Mouse (Mus musculus) T-cell, adult 2 months (primary cell): ENCODE data around the gene Ces1d.
"Not testable (repeated sequence)": the region's sequence is repeated elsewhere in the genome, so short reads cannot be mapped to it uniquely, and the experiment has no call there.

Source experiments
- DNase-seq: peaks from one replicate; pipeline ENCODE4 v3.0.0; 2022; ENCODE audit warnings: low spot score

Gene Ces1d

DNA sequence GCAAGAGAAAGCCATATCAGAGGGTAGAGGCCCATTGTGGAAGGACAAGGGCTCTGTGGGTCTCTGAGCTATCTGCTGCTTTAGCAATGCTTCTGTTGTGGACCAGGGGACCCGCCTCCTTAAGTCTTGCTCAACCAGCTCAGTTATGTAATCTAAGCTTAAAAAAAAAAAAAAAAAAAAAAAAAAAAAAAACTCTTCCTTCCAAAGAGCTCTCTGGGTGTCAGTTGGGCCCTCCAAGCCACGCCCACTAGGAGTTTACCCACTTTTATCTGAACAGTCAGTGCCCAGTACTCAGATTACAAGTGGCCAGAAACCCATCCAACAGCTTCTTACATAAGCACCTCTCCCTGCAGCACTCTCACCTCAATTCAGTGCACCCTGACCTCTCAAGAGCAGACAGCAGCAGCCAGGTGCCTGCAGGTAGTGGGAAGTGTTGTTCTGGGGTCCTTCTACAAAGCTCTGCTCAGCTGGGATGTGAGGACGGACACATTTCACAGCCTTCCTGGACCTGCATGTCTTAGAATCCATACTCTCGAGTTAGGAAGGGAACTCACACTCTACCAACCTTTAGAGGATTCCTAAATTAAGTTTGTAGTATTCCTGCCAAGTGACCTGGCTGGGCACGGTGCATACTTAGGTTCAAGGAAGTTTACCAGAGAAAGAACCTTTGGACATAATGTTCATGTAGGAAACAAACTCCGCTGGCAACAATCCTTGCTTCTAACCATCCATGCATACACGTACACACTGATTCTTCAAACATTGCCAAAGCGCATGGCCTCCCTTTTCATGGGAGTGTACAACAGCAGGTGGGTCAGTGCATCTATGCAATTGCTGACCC lies at the start of gene Ces1d:
Gene Ces1d (minus strand): TSS at position 154 of the 841 bp plus-strand sequence.
- no peak for DNase-seq

DNA sequence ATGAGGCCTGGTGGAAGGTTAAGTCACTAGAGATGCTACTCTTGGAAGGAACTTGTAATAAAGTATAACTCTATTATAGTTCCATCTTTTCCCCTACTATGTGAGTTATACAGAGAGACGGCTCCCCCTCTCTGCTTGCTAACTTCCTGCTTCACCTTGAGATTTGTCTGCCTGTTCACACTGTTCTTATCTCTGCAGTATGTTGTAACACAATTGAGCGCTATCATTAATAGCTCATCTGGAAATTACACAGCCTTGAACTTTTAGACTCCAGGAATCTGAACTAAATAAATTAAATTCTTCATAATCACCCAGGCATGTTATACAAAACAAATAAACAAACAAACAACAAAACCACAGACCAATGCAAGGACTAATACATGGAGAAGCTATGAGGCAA lies 48.4 kb upstream of the Ces1d start:
- DNase-seq: no peak

DNA sequence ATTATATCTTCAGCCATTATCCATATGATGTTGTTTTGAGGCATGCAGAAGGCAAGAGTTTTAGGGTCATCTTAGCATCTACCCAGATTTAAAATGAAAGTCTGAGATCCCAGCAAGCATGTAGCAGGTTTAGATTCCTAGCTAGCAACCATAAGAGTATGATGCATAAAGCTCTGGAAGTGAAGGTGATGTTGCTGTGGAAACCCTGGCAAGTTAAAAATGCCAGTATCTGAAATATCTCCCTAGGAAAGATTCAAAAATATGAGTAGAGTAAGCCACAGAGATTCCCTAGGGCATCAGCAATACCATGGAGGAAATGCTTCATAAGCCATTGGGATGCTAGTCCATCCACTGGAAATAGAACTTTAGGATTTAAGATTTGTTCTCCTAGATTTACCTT lies 42.2 kb upstream of the Ces1d start:
- no peak for DNase-seq

DNA sequence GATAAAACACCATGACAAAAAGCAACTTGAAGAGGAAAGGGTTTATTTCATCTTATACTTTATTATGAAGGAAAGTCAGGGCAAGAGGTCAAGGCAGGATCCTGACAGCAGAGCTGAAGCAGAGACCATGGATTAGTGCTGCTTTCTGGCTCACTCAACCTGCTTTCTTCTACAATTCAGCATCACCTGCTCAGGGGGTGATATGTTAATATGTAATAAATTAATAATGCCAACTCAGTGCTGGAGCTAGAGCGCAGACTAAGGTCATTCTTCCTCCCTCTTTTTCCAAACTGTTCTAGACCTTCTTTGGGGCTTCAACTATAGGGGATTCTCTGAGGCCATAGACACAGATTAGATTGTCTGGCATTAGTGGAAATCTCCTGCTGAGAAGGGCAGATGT lies 38.0 kb upstream of the Ces1d start:
- no peak for DNase-seq

DNA sequence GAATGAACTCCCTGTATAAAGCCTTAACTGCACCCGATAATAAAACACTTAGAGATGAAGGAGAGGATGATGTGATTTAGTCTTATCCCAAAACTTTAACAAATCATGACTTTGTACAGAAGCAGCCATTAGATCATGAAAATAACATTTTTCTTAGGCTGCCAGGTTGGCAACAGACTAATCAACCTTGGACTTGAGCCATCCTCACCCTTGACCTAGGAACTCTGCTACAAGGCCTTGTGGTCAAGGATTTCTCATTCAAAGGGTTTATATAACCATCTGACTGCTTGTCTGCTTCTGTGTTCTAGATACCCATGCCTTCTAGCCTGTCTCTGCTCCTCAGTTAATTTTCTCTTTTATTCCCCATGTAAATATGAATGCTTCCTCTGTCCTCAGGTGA lies 37.1 kb upstream of the Ces1d start:
- DNase-seq: no peak

DNA sequence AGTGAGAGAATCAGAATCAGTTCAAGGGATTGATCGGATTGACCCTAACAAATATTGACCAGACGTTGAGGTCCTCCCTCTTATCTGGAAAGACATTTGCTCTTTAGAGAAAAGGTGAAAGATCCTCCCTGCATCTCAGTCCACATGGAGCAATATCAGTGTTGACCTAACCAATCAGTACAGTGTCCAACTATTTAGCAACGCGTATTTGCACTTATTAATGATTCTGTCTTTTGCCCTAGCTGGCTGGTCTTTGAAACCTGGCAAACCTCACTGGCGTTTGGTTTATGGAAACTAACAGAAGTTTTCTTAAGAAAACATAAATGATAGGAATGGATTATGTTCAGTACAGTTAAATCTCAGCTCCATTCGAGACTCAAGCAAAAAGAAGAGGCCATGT lies 36.4 kb upstream of the Ces1d start:
- DNase-seq: no peak

DNA sequence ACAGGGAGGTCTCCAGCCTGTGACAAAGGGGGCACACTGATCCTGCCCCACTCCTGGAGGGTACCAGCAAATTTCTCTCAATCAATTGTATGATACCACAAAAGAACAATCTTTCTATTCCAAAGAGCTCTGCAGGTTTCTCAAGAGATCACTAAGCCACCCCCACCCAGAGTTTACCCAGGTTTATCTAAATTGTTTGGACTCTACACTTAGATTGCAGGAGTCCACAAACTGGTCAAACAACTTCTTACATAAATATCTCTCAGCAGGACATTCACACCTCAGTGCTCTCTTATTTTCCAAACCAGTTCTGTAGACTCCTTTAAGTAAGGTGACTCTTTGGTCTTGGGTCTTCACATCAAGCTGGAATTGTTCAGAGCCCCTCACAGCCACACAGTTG lies 31.8 kb upstream of the Ces1d start, which contains the start of gene Ces1e:
Gene Ces1e (minus strand): TSS at position 174 of the 400 bp plus-strand sequence.
- no peak for DNase-seq

DNA sequence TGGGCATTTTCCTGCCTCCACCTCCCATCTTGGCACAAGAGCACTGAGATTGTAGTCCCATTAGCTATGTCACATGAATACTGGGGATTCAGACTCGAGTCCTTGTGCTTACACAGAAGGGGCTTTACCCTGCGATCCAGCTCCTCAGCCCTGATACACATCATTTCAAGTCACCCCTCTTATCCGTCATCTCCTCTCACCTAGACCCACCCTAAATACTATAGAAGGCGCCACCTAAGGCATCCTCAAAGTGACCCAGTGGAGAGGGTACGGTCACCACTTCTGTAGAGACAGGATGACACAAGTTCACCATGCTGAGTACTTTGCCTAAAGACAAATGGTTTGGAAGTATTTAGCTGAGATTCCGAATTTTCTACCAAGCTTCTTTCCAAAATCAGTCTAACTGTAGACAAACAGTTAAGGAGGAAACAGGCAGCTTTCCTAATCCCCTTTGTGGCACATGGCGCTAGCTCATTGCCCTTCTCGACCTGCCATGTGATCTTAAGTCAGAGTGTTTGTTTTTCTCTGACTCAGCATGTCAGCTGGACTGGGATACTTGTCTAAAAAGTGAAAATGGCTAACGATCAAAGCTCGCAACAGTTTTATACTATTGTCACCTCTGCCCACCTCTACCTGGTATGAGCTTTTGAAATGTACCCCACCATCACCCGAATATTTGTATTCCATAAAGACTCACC lies 31.2 kb upstream of the Ces1d start:
- no peak for DNase-seq

DNA sequence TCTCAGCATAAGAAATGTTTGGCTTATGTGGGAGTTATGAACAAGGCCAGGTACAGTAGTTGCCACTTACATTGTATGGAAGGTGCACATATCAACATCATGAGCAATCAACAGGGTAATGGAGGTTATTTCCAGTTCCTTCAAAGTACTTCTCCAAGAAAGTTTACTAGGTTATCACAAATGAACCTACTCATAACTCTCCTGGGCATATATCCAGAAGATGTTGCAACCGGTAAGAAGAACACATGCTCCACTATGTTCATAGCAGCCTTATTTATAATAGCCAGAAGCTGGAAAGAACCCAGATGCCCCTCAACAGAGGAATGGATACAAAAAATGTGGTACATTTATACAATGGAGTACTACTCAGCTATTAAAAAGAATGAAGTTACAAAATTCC lies 28.8 kb upstream of the Ces1d start:
- DNase-seq: not testable (repeated sequence)

DNA sequence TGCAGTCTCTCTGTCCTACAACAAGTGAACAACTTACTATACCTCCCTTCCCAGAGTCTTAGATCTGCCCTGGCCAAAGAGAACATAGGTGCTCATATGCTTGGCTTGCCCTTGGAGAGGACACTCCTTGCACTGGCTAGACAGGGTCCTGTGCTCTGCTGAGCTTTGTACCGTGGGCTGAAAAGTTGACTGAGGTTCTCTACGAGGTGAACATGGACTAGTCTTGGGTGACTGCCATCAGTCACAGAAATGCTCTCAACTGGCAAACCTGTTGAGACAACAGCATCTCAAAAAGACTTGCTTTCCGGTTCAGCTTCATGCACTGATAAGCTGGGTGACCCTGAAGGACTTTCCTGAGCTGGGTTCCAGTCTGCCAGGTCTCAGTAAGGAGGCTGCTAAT lies 24.3 kb upstream of the Ces1d start:
- DNase-seq: no peak

DNA sequence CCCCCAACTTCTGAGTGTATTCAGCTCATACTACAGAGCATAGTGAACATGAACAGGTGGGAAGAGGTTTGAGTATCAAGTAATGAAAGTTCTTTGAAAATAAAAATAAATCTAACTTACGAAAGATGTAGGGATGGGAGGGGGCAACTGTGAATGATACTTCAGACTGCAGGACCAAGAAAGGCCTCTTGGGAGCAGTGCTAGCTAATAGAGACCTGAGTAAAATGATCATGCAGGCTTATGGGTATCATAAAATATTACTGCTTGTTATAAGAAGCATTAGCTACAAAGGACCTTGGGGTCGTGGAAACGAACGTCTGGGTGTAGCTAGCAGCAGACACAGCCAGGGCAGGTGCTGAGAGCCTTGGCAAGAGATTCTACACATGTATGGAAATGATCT lies 20.2 kb upstream of the Ces1d start:
- DNase-seq: no peak

DNA sequence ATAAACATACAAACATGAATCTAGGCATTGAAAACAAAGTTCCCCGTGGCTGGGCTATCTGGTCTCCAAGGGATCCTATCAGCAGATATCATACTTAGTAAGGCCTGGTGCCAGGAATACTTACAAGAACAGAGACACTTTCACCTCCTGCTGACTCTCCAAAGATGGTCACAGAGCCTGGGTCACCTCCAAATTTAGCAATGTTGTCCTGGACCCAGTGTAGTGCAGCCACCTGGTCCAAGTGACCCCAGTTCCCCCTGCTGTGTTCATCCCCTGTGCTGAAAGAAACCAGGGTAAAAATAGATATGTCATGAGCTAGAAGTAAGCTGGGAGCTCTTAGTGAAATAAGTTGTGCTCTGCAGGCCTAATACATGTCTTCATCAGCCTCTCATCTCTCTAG lies 19.7 kb upstream of the Ces1d start:
- DNase-seq: no peak

DNA sequence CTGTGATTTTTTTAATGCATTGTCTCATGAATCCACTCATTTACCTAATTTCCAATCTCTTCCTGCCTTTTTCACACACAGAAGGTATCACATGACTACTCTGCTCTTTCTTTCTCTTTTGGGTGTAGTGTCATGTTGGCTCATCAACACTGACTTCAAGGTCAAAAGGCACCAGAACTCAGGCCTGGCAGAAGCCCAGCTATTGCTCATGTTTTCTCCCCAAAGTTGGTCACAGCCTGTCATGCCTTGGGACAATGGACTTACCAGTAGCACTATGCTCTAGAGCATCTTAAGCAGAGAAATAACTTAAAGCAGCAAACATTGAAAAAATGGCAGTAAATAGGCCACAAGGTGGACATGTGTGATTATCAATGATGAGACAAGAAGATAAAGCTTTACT lies 13.5 kb upstream of the Ces1d start:
- no peak for DNase-seq

DNA sequence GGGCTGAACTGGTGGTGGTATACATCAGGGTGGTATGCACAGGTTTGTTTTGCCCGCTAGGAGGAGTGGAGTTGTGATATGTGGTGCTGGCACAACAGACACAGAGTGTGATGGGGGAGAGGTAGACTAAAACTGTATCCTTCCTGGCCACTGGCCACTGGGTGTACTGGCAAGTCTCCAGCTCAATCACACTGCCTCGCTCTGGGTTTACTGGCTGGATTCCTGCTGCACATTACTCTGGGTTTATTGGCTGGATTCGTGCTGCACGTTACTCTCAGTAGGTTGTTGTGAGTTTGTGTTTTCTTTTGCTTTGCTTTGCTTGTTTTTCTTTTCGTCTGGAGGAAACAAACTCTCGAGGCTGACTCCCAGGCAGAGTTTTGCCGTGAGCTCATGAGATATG lies 1.5 kb upstream of the Ces1d start:
- not testable (repeated sequence) for DNase-seq

DNA sequence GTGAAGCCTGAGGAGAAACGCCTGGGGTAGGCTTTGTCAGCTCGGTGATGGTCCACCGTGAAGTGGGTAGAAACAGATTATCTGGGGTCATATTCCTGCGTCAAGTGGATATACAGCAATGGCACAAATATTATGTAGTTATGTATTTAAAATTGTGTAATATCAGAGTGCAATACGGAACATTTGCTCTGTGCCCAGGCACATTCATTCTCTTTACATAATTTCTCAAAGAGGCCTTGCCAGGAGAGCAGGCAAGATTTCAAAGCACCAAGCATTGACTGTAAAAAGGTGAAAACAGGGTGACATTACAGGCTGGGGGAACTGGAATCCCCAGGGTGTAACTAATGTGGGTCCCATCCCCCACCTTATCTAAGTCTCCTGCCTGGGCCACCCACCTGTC lies 1.2 kb downstream of the Ces1d start:
- no peak for DNase-seq

DNA sequence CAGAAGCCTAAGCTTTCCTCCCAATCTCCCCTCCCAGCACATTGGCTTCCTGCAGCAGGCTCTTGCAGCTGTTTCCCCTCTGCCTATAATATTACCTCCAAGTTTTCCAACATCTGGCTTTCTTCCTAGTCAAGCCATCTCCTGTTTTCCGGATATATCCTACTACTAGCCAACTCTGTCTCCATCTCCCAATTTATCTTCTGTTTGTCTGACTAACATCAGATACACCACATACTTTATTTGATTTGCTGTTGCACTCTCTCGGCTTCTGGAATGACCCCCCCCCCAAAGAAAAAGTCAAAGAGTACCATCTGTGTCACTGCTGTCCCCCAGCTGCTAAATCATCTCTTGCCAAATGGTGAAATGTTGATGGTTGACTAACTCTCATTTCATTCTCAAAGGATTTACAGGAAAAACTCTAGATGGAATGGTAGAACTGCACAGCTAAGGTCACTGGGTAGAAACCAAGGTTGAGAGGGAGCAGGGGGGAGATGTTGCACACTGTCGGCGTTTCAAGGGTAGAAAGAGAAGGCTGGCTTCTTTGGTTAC lies 17.0 kb downstream of the Ces1d start:
- no peak for DNase-seq

DNA sequence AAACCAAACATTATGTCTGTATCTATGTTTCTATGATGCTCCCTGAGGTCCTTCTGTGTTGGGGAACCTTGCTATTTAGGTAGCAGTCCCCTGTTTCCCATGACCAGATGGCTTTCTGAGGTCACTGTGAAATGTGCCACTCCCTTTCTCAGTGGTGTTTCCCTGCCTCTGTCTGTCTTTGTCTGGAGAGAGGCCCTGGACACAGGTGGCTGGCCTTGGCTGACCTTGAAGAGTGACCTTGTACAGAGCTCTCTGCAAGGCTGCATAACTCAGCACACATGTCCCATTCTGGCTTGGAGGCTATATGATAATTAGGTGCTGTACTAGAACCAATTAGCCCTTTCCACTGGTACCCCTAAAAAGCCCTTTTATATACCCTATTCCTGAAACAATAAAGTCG lies 21.0 kb downstream of the Ces1d start:
- no peak for DNase-seq

DNA sequence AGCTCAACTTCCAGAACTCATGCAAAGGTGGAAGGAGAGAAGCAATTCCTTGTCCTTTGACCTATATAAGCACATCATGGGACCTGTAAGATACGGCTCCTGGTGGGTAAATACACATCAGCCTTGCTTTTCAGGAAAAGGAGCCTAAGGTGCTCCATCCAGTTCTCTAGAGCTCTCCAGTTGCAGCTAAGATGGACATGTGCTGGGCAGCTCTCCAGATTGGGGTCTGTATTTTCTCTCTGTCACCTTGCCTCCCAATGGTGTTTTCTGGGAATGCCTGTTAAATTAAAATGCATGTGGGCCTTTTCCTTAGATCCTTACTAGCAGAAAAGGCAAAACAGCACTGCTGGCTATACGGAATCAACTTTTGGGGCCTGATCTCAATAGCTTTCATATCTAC lies 23.1 kb downstream of the Ces1d start:
- no peak for DNase-seq

DNA sequence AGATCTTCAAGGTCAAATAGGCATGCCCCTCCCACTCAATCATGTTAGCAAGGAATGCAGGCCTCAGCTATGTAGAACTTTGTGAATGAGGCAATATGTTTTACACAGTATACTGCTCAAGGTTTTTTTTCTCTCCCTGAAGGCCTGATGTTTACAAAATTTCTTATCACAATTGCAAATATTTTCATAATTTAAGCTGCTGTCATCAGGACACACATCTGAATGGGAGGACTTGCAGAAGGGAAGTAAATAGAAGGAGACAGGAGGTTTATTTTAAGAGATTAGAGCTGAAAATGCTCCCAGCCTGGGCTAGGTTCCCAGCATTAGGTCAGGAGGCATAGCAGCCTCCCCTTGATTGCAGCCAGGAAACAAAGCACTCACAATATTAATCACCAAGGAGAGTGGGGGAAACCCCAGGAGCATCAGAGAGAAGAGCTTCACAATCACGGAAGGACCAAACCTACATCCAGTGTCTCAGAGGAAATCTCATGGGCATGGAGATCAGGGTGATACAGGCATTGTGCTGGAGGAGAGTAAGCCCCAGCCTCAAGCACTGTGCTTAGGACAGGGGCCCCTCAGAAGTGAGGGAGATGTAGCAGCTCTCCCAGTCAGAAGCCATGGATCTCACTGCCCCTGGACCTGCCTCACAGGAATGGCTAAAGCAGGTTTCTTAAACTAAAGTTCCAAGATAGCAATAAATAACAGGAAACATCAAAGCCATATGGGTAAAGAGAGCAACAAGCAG lies 25.6 kb downstream of the Ces1d start:
- no peak for DNase-seq

DNA sequence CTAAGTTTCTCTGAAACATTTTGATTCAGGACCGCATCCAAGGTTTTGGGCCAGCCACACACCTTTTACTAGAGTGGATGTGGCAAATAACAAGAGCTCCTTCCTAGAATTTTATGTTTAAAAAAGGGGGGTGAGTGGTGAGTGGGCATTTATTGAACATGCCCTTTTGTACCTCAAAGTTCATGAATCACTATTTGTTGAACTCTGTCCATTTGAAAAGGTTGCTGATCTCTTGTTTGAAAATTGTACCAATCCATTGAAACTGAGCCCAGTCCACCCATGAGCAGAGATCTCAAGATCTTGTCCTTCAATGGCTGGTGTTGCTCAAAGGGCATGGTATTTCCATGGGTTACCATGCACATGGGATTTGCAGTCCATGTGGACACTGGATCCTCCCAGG lies 34.3 kb downstream of the Ces1d start:
- no peak for DNase-seq

DNA sequence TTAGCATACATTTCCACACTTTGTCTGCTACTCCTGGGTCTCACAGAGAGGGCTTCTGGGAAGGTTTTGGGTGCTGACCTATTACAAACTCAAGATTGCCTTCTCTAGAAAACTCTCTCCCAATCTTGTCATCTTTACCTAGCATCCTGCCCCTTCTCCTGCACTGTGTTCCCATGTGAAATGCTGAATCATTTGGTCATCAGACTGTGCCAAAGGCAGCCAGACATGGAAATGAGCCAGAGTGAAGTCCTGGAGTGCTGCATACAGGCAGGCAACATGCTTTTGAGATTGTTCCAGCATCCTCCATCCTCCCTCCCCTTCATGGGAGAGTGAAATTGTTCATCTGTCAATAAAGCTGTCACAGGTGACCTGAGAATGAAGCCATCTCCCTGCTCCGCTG lies 46.2 kb downstream of the Ces1d start:
- DNase-seq: no peak

DNA sequence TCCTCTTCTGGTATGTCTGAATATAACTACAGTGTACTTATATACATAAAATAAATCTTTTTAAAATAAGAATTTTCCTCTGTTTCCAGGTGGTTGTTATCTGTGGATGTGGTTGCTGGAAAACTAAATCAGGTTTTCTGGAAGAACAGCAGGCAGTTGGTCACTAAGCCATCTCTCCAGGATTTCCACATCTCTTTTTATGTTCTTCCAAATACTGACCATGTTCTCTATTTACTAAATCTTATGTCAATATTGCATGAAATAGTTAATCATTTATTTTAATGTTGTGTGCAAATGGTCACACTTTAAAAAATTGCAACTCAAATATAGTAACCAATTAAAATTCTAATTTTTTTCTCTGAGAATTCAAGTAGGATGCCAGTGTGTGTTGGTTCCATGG lies 50.3 kb downstream of the Ces1d start:
- DNase-seq: no peak

DNA sequence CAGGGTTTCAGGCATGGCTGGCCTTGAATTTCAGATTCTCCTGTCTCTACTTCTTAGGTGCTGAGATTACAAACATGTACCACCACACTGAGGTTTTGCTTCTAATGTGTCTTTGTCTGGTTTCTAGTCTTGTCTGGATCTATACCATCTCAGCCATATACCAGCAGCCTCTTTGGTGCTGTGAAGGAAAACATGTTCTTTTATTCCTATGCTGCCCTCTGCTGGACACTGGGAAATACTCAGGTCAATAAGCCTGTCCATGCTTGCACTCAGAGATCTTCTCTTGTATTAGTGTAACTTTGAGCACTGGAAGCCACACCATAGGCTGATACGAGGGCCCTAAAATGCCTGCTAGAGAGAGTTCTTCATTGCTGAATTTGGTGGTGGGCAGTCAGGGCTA lies 56.9 kb downstream of the Ces1d start:
- DNase-seq: no peak
